Mouse (Mus musculus): ENCODE results near the gene Cpn1. TPM values are rescaled to one million over a fixed set of nuclear protein-coding genes. Genes with fewer than 3 reads are reported as not detected.

The Cpn1 gene
- polyA plus RNA-seq, 1 experiment, result 0.31 TPM

GRCm38 (mm10) chr19:43930366-43930765, 56.0 kb downstream of the Cpn1 start:
- no peak for TF ChIP-seq CTCF (IDR thresholded peaks at IDR 0.05; ENCODE audit: extremely low read depth, insufficient read depth, low read length)
- no peak for TF ChIP-seq POLR2A (IDR thresholded peaks at IDR 0.05; ENCODE audit: extremely low read depth, insufficient read depth, low read length)
- no peak overlapping the region for H3K4me3 ChIP-seq (ENCODE audit: insufficient read depth, low read length)
- peaks cover 8% of the 10 kb centered on the region for H3K4me1 ChIP-seq (ENCODE audit: control insufficient read depth, insufficient read depth, low read length)
- no peak overlapping the region for H3K27ac ChIP-seq (ENCODE audit: insufficient read depth, low read length)

DNA sequence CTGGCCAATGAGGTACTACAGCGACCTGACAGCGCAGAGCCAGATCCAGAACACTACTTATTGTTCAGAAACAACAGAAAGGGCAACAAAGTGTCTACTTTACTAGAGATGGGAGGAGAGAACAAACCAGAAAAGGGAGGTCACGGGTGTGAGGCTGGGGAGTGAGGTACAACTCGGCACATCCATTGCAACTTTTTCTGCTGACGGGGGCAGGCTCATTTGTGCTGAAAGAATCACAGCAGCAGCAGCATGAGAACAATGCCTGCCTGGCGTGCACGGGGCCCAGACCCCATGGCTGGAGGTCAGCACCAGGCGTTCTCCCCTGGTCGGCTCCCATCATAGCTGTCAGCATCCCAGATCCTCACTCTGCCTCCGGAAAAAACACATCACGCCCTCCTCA, 56.5 kb downstream of the Cpn1 start:
- Histone ChIP-seq H3K4me1 (ENCODE audit: control insufficient read depth, insufficient read depth, low read length) (peaks cover 8% of the 10 kb centered on the region), H3K4me3 (ENCODE audit: insufficient read depth, low read length) (no peak overlapping the region), H3K27ac (ENCODE audit: insufficient read depth, low read length) (no peak overlapping the region)
- TF ChIP-seq CTCF (IDR thresholded peaks at IDR 0.05; ENCODE audit: extremely low read depth, insufficient read depth, low read length) (no peak), POLR2A (IDR thresholded peaks at IDR 0.05; ENCODE audit: extremely low read depth, insufficient read depth, low read length) (no peak)

GRCm38 (mm10) chr19:43927967-43928366, 58.4 kb downstream of the Cpn1 start:
- Histone ChIP-seq H3K4me3 (ENCODE audit: insufficient read depth, low read length) (no peak overlapping the region), H3K27ac (ENCODE audit: insufficient read depth, low read length) (no peak overlapping the region), H3K4me1 (ENCODE audit: control insufficient read depth, insufficient read depth, low read length) (peaks cover 8% of the 10 kb centered on the region)
- TF ChIP-seq POLR2A (IDR thresholded peaks at IDR 0.05; ENCODE audit: extremely low read depth, insufficient read depth, low read length) (no peak), CTCF (IDR thresholded peaks at IDR 0.05; ENCODE audit: extremely low read depth, insufficient read depth, low read length) (no peak)

GRCm38 (mm10) chr19:43927057-43927456, 59.3 kb downstream of the Cpn1 start:
- TF ChIP-seq CTCF (IDR thresholded peaks at IDR 0.05; ENCODE audit: extremely low read depth, insufficient read depth, low read length), result no peak
- TF ChIP-seq POLR2A (IDR thresholded peaks at IDR 0.05; ENCODE audit: extremely low read depth, insufficient read depth, low read length), result no peak
- Histone ChIP-seq H3K4me3 (ENCODE audit: insufficient read depth, low read length) (no peak overlapping the region), H3K27ac (ENCODE audit: insufficient read depth, low read length) (no peak overlapping the region), H3K4me1 (ENCODE audit: control insufficient read depth, insufficient read depth, low read length) (peaks cover 8% of the 10 kb centered on the region)

GRCm38 (mm10) chr19:43926141-43926987, 60.0 kb downstream of the Cpn1 start:
- no peak overlapping the region for H3K27ac ChIP-seq (ENCODE audit: insufficient read depth, low read length)
- no peak overlapping the region for H3K4me3 ChIP-seq (ENCODE audit: insufficient read depth, low read length)
- H3K4me1 ChIP-seq (ENCODE audit: control insufficient read depth, insufficient read depth, low read length), result peaks cover 8% of the 10 kb centered on the region
- TF ChIP-seq POLR2A (IDR thresholded peaks at IDR 0.05; ENCODE audit: extremely low read depth, insufficient read depth, low read length), result no peak

DNA sequence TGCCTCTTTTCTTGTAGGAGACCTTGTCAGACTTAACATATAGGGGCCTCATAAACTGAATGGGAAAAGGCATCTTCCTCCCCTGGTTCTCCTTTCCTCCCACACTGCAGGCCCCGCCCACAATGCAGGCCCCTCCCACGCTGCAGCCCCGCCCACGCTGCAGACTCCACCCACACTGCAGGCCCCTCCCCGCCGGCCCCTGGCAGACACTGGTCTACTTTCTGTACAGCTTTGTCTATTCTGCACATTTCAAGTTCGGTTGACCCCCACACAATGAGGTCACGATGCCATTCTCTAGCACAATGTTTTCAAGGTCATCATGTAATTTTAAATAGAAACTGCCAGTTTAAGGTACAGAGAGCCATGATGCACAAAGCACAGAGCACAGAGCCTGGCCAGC, 62.0 kb downstream of the Cpn1 start:
- TF ChIP-seq POLR2A (IDR thresholded peaks at IDR 0.05; ENCODE audit: extremely low read depth, insufficient read depth, low read length) (no peak), CTCF (IDR thresholded peaks at IDR 0.05; ENCODE audit: extremely low read depth, insufficient read depth, low read length) (no peak)
- no peak overlapping the region for H3K27ac ChIP-seq (ENCODE audit: insufficient read depth, low read length)
- peaks cover 8% of the 10 kb centered on the region for H3K4me1 ChIP-seq (ENCODE audit: control insufficient read depth, insufficient read depth, low read length)
- H3K4me3 ChIP-seq (ENCODE audit: insufficient read depth, low read length), result no peak overlapping the region

DNA sequence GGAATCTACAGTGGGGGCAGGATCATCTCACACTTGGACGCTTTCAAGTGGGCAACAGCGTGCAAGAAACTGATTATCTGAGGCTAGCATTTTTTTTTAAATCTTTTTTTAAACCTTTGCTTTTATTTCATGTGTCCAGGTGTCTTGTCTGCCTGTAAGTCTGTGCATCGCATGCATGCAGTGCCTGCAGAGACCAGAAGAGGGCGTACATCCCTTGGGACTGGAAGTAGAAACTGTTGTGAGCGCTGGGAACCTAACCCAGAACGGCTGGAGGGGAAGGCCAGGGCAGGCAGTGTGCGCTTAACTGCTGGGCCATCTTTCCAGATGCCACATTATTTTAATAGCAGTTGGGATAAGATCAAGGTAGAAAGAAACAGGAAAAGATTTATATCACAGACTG, 63.4 kb downstream of the Cpn1 start:
- Histone ChIP-seq H3K4me1 (ENCODE audit: control insufficient read depth, insufficient read depth, low read length) (peaks cover 6% of the 10 kb centered on the region), H3K27ac (ENCODE audit: insufficient read depth, low read length) (no peak overlapping the region)
- TF ChIP-seq CTCF (IDR thresholded peaks at IDR 0.05; ENCODE audit: extremely low read depth, insufficient read depth, low read length) (no peak), POLR2A (IDR thresholded peaks at IDR 0.05; ENCODE audit: extremely low read depth, insufficient read depth, low read length) (no peak)

GRCm38 (mm10) chr19:43921410-43921809, 64.9 kb downstream of the Cpn1 start:
- Histone ChIP-seq H3K4me3 (ENCODE audit: insufficient read depth, low read length) (no peak overlapping the region), H3K4me1 (ENCODE audit: control insufficient read depth, insufficient read depth, low read length) (0 out of 2 replicates have a peak, but pooled peaks cover 2% of the 10 kb centered on the region), H3K27ac (ENCODE audit: insufficient read depth, low read length) (no peak overlapping the region)
- no peak for TF ChIP-seq POLR2A (IDR thresholded peaks at IDR 0.05; ENCODE audit: extremely low read depth, insufficient read depth, low read length)
- TF ChIP-seq CTCF (IDR thresholded peaks at IDR 0.05; ENCODE audit: extremely low read depth, insufficient read depth, low read length), result no peak

More for the DNA sequence above, 63.4 kb downstream of the Cpn1 start:
- H3K4me3 ChIP-seq (ENCODE audit: insufficient read depth, low read length), result no peak overlapping the region

DNA sequence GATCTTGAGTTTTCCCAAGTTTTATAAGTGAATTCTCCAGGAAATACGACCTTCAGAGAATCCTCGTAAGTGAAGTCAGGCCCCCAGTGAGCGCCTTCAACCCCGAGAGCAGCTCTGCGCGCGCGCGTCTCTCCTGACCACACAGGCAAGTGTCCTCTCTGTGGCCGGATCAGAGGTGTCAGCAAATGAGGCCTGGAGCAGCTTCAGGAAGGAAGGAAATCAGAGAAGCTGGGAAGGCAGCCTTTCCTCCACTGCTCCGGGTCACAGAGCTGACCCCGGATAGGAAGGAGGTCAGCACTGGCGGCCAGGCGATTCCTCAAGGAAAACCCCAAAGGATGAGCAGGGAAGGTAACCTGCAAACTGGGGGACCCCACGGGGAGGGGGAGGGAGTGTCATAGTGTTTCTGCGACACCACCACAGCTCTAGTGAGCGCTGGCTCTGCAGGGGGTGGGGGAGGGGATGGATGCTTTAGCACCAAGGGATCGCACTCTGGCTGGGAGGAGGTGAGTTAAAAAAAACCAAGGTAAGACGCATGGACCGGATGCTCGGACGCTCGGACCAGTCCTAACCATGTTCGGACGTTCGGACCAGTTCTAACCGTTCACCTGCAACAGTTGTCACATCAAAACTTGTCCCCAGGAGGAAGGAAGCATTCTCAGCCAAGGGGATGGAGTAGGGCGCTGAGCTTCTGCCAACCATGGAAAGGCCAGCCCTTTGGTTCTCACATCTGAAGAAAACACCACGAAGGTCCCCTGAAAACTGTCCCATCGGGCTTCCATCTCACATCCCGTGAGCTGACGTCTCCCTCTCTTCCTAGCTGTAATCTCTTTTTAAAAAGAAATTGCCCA, 65.7 kb downstream of the Cpn1 start:
- H3K4me3 ChIP-seq (ENCODE audit: insufficient read depth, low read length), result no peak overlapping the region
- TF ChIP-seq CTCF (IDR thresholded peaks at IDR 0.05; ENCODE audit: extremely low read depth, insufficient read depth, low read length) (no peak), POLR2A (IDR thresholded peaks at IDR 0.05; ENCODE audit: extremely low read depth, insufficient read depth, low read length) (no peak)
- H3K4me1 ChIP-seq (ENCODE audit: control insufficient read depth, insufficient read depth, low read length), result no peaks in the 10 kb centered on the region
- no peak overlapping the region for H3K27ac ChIP-seq (ENCODE audit: insufficient read depth, low read length)
